Mouse (Mus musculus): ENCODE measurements at regions not wholly inside any gene's neighbourhood (a gene's known extent, or its start where the extent isn't known, plus 50 kb on each side); places are given as distances from the start of the nearest gene placed in this dataset.

GRCm38 (mm10) chr7:74687303-74688115 lies 132.9 kb upstream of the Slco3a1 start:
- TF ChIP-seq HCFC1 (IDR thresholded peaks at IDR 0.05; ENCODE audit: borderline replicate concordance, insufficient read depth, low read length) (no peak), ZNF384 (IDR thresholded peaks at IDR 0.05; ENCODE audit: low read depth, low read length) (no peak), ZC3H11A (IDR thresholded peaks at IDR 0.05; ENCODE audit: borderline replicate concordance, low read depth, low read length) (no peak)
